Mouse (Mus musculus) megakaryocyte progenitor cell, adult 5-6 weeks (primary cell): ENCODE measurements around the gene Gm20605. TPM values are rescaled to one million over a fixed set of nuclear protein-coding genes. Genes with fewer than 3 reads are reported as not detected.
"Not testable (repeated sequence)": the region's sequence is repeated elsewhere in the genome, so short reads cannot be mapped to it uniquely, and the experiment has no call there.

Source experiments
- ATAC-seq: replicated peaks from 2 replicates; pipeline ENCODE4 v1.8.0; 2016; ENCODE audit warnings: mild to moderate bottlenecking, moderate TSS enrichment, inconsistent platforms; ENCODE audit not compliant: poor library complexity
- total RNA-seq, 2 experiments: library from RNA; stranded (forward) in 1 of 2; stranded (reverse) in 1 of 2; fragments of 157-497, 149-512 nt in 1 of 2; fragments of 200-1000 nt in 1 of 2; gene quantifications; 2 replicates each; pipeline versions ENCODE4 v1.2.3 to v1.2.4; 2015 to 2017

Gene Gm20605
- total RNA-seq, 2 experiments from 2014 or later: 8.0 to 8.3 TPM

GRCm38 (mm10) chr5:137611245-137611602 lies 17.8 kb upstream of the Gm20605 start:
- peak; percentile 26; the same call in 1 of the 2 replicates for ATAC-seq

GRCm38 (mm10) chr5:137613076-137613475 lies 15.9 kb upstream of the Gm20605 start:
- no peak for ATAC-seq

GRCm38 (mm10) chr5:137613550-137613949 lies 15.4 kb upstream of the Gm20605 start, which contains the start of gene Pcolce:
TSS of gene Pcolce (minus strand) at chr5:137613784.
- no peak for ATAC-seq

GRCm38 (mm10) chr5:137614921-137615320 lies 14.1 kb upstream of the Gm20605 start:
- not testable (repeated sequence) for ATAC-seq

GRCm38 (mm10) chr5:137615347-137615746 lies 13.6 kb upstream of the Gm20605 start:
- no peak for ATAC-seq

GRCm38 (mm10) chr5:137623937-137624530 lies 4.9 kb upstream of the Gm20605 start:
- ATAC-seq: no peak

GRCm38 (mm10) chr5:137627991-137628390 lies 984 bp upstream of the Gm20605 start:
- no peak for ATAC-seq

- no peak for ATAC-seq
Observed at GRCm38 (mm10) chr5:137629306-137629721, 339 bp downstream of the Gm20605 start.

GRCm38 (mm10) chr5:137629906-137630545 lies 1.1 kb downstream of the Gm20605 start:
- no peak for ATAC-seq

GRCm38 (mm10) chr5:137630602-137631001 lies 1.6 kb downstream of the Gm20605 start:
- no peak for ATAC-seq

GRCm38 (mm10) chr5:137631171-137631570 lies 2.2 kb downstream of the Gm20605 start:
- ATAC-seq: peak; percentile 50

- no peak for ATAC-seq
Observed at GRCm38 (mm10) chr5:137631591-137631990, 2.6 kb downstream of the Gm20605 start.

GRCm38 (mm10) chr5:137633397-137634084 lies 4.6 kb downstream of the Gm20605 start:
- ATAC-seq: no peak

- no peak for ATAC-seq
Observed at GRCm38 (mm10) chr5:137639472-137639871, 10.5 kb downstream of the Gm20605 start.

- ATAC-seq: peak; percentile 23
Observed at GRCm38 (mm10) chr5:137641054-137641453, 12.1 kb downstream of the Gm20605 start, which contains the start of gene Sap25. TSS of gene Sap25 (plus strand) at chr5:137641334.

GRCm38 (mm10) chr5:137642886-137643285 lies 13.9 kb downstream of the Gm20605 start:
- no peak for ATAC-seq

- ATAC-seq: no peak
Observed at GRCm38 (mm10) chr5:137644484-137644883, 15.5 kb downstream of the Gm20605 start.

GRCm38 (mm10) chr5:137645091-137645651 lies 16.2 kb downstream of the Gm20605 start:
- peak; percentile 58 for ATAC-seq

- peak; percentile 62 for ATAC-seq
Observed at GRCm38 (mm10) chr5:137645652-137646091, 16.7 kb downstream of the Gm20605 start, which contains the start of gene Irs3. TSS of gene Irs3 (minus strand) at chr5:137645714.

- peak; percentile 27; the same call in 1 of the 2 replicates for ATAC-seq
Observed at GRCm38 (mm10) chr5:137647827-137648601, 19.0 kb downstream of the Gm20605 start.

GRCm38 (mm10) chr5:137649251-137649650 lies 20.3 kb downstream of the Gm20605 start:
- no peak for ATAC-seq
